Mouse (Mus musculus) limb, embryonic 11.5 days (tissue): ENCODE data around the gene Ufl1. TPM values are rescaled to one million over a fixed set of nuclear protein-coding genes. Genes with fewer than 3 reads are reported as not detected.
"Not testable (repeated sequence)": the region's sequence is repeated elsewhere in the genome, so short reads cannot be mapped to it uniquely, and the experiment has no call there.

ENCODE experiments used
- ATAC-seq: fragments of 200-750 bp; cut with Nextera tagmentation; 2 replicates; pipeline ENCODE4 v1.8.0; 2017; ENCODE audit warnings: low read depth; ENCODE audit not compliant: insufficient number of reproducible peaks, low FRiP score, low TSS enrichment
- DNase-seq: peaks from one replicate; pipeline ENCODE4 v3.0.0-alpha.2; 2015; ENCODE audit warnings: low spot score
- H3K27ac ChIP-seq: fragments of 300-500 bp; sonication (generic); replicated peaks from 2 replicates; pipeline ENCODE4 v1.5.1; 2014; ENCODE audit warnings: low read depth, mild to moderate bottlenecking, low read length
- H3K27me3 ChIP-seq: fragments of 300-500 bp; sonication (generic); 2 replicates; pipeline ENCODE4 v1.6.1; 2014; ENCODE audit warnings: mild to moderate bottlenecking, low read length, mixed read lengths; ENCODE audit not compliant: control insufficient read depth, insufficient read depth
- H3K36me3 ChIP-seq: fragments of 300-500 bp; sonication (generic); 2 replicates; pipeline ENCODE4 v1.6.1; 2014; ENCODE audit warnings: mild to moderate bottlenecking, low read length, moderate library complexity, mixed read lengths; ENCODE audit not compliant: control insufficient read depth, insufficient read depth
- H3K4me1 ChIP-seq: fragments of 300-500 bp; sonication (generic); 2 replicates; pipeline ENCODE4 v1.6.1; 2014; ENCODE audit warnings: low read length, mixed read lengths; ENCODE audit not compliant: control insufficient read depth, insufficient read depth
- H3K4me2 ChIP-seq: fragments of 300-500 bp; sonication (generic); 2 replicates; pipeline ENCODE4 v1.6.1; 2014; ENCODE audit warnings: low read depth, mild to moderate bottlenecking, moderate library complexity; ENCODE audit not compliant: severe bottlenecking
- H3K4me3 ChIP-seq: fragments of 300-500 bp; sonication (generic); 2 replicates; pipeline ENCODE4 v1.5.1; 2014; ENCODE audit warnings: low read depth, low read length
- H3K9ac ChIP-seq: fragments of 300-500 bp; sonication (generic); 2 replicates; pipeline ENCODE4 v1.6.1; 2014; ENCODE audit warnings: mild to moderate bottlenecking, low read length
- H3K9me3 ChIP-seq: fragments of 300-500 bp; sonication (generic); 2 replicates; pipeline ENCODE4 v1.6.1; 2016; ENCODE audit warnings: low read length; ENCODE audit not compliant: control insufficient read depth
- WGBS: fragments of 180-500 bp; shearing (Covaris S2); extraction: QIAGEN DNeasy Blood & Tissue Kit; methylation state at CpG from one replicate; pipeline ENCODE4 v1.1.7; 2014; 5-methylcytosine and 5-hydroxymethylcytosine counted together
- polyA plus RNA-seq: library from polyadenylated mRNA; unstranded; fragments of >200 nt; fragmentation: Nextera tagmentation; extraction: Ambion mirVana; gene quantifications from 2 replicates; pipeline ENCODE4 v1.2.1, GENCODE M21; 2014

The Ufl1 gene
- polyA plus RNA-seq = 36.7 and 37.2 TPM in 2 replicates

- peak within 1 kb of the TSS; percentile 48 for H3K4me2 ChIP-seq
- peak within 1 kb of the TSS; percentile 74 for H3K27ac ChIP-seq
- H3K27me3 ChIP-seq = no peaks in the 10 kb centered on the region
- ATAC-seq = peak; percentile 98
- peak within 1 kb of the TSS; percentile 62 for H3K4me3 ChIP-seq
- H3K9ac ChIP-seq = peak within 1 kb of the TSS; percentile 89
- no peaks in the 10 kb centered on the region for H3K4me1 ChIP-seq
- peak; percentile 96 for DNase-seq
- H3K9me3 ChIP-seq = no peaks in the 10 kb centered on the region
- H3K36me3 ChIP-seq = peaks cover 2% of the 10 kb centered on the region; the same call in 1 of the 2 replicates
- WGBS = under 1% methylated on average over 30 of the region's 30 CpGs
Observed at GRCm38 (mm10) chr4:25281671-25282038, at the start of gene Ufl1. TSS of gene Ufl1 (minus strand) at chr4:25281821.

GRCm38 (mm10) chr4:25325684-25326220 is 44.1 kb upstream of the Ufl1 start:
- H3K27ac ChIP-seq = no peak overlapping the region
- no peaks in the 10 kb centered on the region for H3K27me3 ChIP-seq
- no peak overlapping the region for H3K4me3 ChIP-seq
- H3K36me3 ChIP-seq = no peaks in the 10 kb centered on the region
- ATAC-seq (no peak), DNase-seq (no peak)
- H3K4me2 ChIP-seq = no peak overlapping the region
- H3K9ac ChIP-seq = no peak overlapping the region
- 92% methylated on average over 3 of the region's 3 CpGs for WGBS
- H3K4me1 ChIP-seq = no peaks in the 10 kb centered on the region
- H3K9me3 ChIP-seq = no peaks in the 10 kb centered on the region

- DNase-seq (no peak), ATAC-seq (no peak)
- no peak overlapping the region for H3K27ac ChIP-seq
- H3K36me3 ChIP-seq = no peaks in the 10 kb centered on the region
- no peak overlapping the region for H3K9ac ChIP-seq
- 81% methylated on average over 2 of the region's 2 CpGs for WGBS
- no peaks in the 10 kb centered on the region for H3K27me3 ChIP-seq
- no peaks in the 10 kb centered on the region for H3K9me3 ChIP-seq
- no peak overlapping the region for H3K4me2 ChIP-seq
- H3K4me3 ChIP-seq = no peak overlapping the region
- H3K4me1 ChIP-seq = no peaks in the 10 kb centered on the region
Observed at GRCm38 (mm10) chr4:25322631-25323178, 41.1 kb upstream of the Ufl1 start.

- Histone ChIP-seq H3K36me3 (no peaks in the 10 kb centered on the region), H3K9ac (no peak overlapping the region), H3K4me2 (no peak overlapping the region), H3K27me3 (no peaks in the 10 kb centered on the region), H3K27ac (no peak overlapping the region), H3K4me3 (no peak overlapping the region), H3K4me1 (no peaks in the 10 kb centered on the region), H3K9me3 (no peaks in the 10 kb centered on the region)
- WGBS = 80% methylated on average over 3 of the region's 3 CpGs
- ATAC-seq = no peak
- no peak for DNase-seq
Observed at GRCm38 (mm10) chr4:25313767-25314166, 32.1 kb upstream of the Ufl1 start.

- not testable (repeated sequence) for ATAC-seq, H3K4me3 ChIP-seq, H3K36me3 ChIP-seq, H3K4me1 ChIP-seq, DNase-seq, H3K27me3 ChIP-seq, H3K4me2 ChIP-seq, H3K9ac ChIP-seq, H3K9me3 ChIP-seq, H3K27ac ChIP-seq
- WGBS = 85% methylated on average over 1 of the region's 1 CpGs
Observed at GRCm38 (mm10) chr4:25285002-25285401, 3.4 kb upstream of the Ufl1 start.

GRCm38 (mm10) chr4:25280938-25281670 is 517 bp downstream of the Ufl1 start:
- no peak for DNase-seq
- H3K9me3 ChIP-seq = no peaks in the 10 kb centered on the region
- ATAC-seq = peak; percentile 93

GRCm38 (mm10) chr4:25272861-25273627 is 8.6 kb downstream of the Ufl1 start:
- peaks cover 8% of the 10 kb centered on the region; the same call in 1 of the 2 replicates for H3K36me3 ChIP-seq
- no peak overlapping the region for H3K4me2 ChIP-seq
- 92% methylated on average over 7 of the region's 7 CpGs for WGBS
- no peaks in the 10 kb centered on the region for H3K4me1 ChIP-seq
- H3K27me3 ChIP-seq = no peaks in the 10 kb centered on the region
- DNase-seq (no peak), ATAC-seq (no peak)
- no peak overlapping the region for H3K4me3 ChIP-seq
- H3K27ac ChIP-seq = no peak overlapping the region
- no peak overlapping the region for H3K9ac ChIP-seq
- H3K9me3 ChIP-seq = no peaks in the 10 kb centered on the region

More at GRCm38 (mm10) chr4:25280938-25281670, 517 bp downstream of the Ufl1 start:
- H3K27me3 ChIP-seq = no peaks in the 10 kb centered on the region
- peak overlapping the region; percentile 48 for H3K4me2 ChIP-seq
- no peaks in the 10 kb centered on the region for H3K4me1 ChIP-seq
- peak overlapping the region; percentile 89 for H3K9ac ChIP-seq
- peaks cover 2% of the 10 kb centered on the region; the same call in 1 of the 2 replicates for H3K36me3 ChIP-seq
- H3K4me3 ChIP-seq = peak overlapping the region; percentile 62
- H3K27ac ChIP-seq = peak overlapping the region; percentile 74
- 2% methylated on average over 32 of the region's 32 CpGs for WGBS

GRCm38 (mm10) chr4:25271926-25272325 is 9.7 kb downstream of the Ufl1 start:
- DNase-seq (no peak), ATAC-seq (no peak)
- Histone ChIP-seq H3K9ac (no peak overlapping the region), H3K27me3 (no peaks in the 10 kb centered on the region), H3K9me3 (no peaks in the 10 kb centered on the region), H3K36me3 (peaks cover 8% of the 10 kb centered on the region; the same call in 1 of the 2 replicates), H3K4me3 (no peak overlapping the region), H3K4me2 (no peak overlapping the region), H3K27ac (no peak overlapping the region), H3K4me1 (no peaks in the 10 kb centered on the region)
- WGBS = 88% methylated on average over 1 of the region's 1 CpGs
